Mouse (Mus musculus): ENCODE results near the gene Wnt10b.
A peak's percentile ranks its signal among the peaks of the same experiment; 100 is the strongest.

The Wnt10b gene

GRCm38 (mm10) chr15:98727443-98728321 lies 50.3 kb downstream of the Wnt10b start, which contains the start of gene Fkbp11:
Fkbp11 (minus strand) TSS chr15:98728198.
- peak; percentile 35 for DNase-seq

- no peak for DNase-seq
Measured at GRCm38 (mm10) chr15:98726746-98727145, 51.2 kb downstream of the Wnt10b start.

- DNase-seq = no peak
Measured at GRCm38 (mm10) chr15:98726079-98726478, 51.9 kb downstream of the Wnt10b start.

- no peak for DNase-seq
Measured at GRCm38 (mm10) chr15:98724441-98724840, 53.5 kb downstream of the Wnt10b start.

GRCm38 (mm10) chr15:98722854-98723253 lies 55.1 kb downstream of the Wnt10b start:
- DNase-seq = no peak

- DNase-seq = no peak
Measured at GRCm38 (mm10) chr15:98722191-98722590, 55.8 kb downstream of the Wnt10b start.

All from cerebellum, adult 9-11 months (tissue).